Mouse (Mus musculus) cerebellum, adult (tissue): ENCODE data around the gene Ctrb1.

Experiments used
- ATAC-seq: cut with Nextera tagmentation; 2 replicates; pipeline ENCODE4 v1.9.2; 2017; ENCODE audit warnings: mild to moderate bottlenecking, moderate library complexity, mixed read lengths; ENCODE audit not compliant: insufficient number of reproducible peaks, low FRiP score, low TSS enrichment

The Ctrb1 gene

DNA sequence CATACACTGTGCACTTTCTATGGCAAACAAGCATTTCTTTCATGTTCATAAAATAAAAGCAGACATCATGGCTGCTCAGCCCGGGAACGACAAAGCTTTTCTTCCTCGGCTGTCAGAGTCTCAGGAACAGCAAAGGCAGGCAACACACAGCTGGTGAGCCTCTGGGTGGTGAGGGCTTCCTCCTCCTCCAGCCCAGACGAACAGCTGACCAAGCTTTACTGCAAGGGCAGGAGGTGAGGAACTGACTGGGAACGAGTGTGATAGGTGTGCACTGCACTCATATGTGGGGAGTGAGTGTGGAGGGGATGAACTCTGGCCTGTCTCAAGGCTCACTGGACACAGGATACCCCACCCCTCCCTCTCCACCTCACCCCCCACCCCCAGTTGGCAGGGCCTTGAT, 28.1 kb upstream of the Ctrb1 start:
- no peak for ATAC-seq

DNA sequence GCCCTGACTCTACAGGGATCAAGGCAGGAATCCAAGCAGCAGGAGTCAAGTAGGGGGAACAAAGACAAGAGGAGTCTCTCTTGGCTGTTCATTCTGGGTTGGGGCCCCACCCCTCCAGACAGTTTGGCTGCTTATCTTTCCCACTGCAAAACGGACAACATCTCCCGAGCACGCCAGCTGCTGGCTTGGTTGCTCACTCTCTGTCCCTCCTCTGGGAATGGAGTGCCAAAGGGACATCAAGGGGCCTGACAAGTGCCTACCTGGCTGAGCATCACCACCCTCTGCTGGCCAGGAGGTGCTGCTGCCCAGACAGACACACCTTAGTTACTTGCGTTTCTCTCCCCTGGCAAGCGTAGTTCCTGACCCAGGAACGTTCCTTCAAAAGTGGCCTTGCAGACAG, 27.1 kb upstream of the Ctrb1 start:
- no peak for ATAC-seq

DNA sequence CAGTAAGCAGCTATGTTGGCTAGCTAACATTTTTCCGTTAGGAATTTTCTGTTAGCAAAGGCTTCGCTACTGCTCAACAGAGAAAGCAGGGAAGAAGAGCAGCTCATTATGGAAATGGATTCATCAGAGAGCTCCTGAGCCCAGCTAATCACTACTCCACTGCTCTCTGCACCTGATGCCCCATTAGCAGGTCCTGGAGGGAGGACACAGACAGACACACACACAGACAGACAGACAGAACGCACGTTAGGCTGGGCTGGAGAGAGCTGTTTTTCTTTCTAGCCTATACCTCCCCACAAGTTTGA, 26.6 kb upstream of the Ctrb1 start:
- ATAC-seq, result no peak

DNA sequence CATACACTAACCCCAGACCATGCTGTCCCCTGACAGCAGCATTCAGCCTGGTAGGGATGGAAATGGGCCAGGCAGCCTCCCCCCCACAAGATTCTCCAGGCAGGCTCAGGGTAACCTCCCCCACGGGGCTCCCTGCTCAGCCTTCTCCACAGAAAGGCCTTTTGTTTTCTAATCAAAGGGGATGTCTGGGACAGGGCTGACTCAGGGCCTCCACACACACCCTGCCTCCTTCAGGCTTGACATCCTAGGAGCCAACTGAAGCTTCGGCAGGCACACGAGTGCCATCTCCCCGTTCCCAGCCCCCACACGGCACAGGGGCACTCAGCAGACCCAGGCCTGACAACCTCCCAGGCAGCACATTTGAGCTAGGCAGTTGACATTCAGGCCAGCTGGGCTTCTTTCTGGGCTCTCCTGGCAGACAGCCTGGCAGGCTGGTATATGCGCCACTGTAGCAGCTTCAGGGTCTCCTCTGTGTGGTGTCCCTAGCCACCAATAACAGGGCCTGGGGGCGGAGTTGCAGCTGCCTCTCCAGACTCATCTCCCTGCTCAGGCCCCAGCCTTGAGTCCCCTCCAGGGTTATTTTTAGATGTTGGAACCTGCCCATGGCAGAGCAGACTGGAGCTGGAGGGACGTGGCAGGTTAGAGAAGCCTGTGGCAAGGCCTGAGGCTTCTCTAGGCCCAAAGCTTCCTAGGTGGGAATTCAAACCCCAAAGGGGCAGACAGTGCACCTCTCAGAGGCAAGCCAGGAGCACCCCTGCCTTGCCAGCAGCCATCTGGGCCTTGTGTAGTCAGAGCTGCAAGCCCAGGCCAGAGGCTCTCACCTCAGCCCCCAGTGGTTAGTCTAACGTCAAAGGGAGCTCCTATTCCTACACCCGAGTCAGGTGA, 26.0 kb upstream of the Ctrb1 start:
- ATAC-seq, result peak; percentile 49; the same call in 1 of the 2 replicates

DNA sequence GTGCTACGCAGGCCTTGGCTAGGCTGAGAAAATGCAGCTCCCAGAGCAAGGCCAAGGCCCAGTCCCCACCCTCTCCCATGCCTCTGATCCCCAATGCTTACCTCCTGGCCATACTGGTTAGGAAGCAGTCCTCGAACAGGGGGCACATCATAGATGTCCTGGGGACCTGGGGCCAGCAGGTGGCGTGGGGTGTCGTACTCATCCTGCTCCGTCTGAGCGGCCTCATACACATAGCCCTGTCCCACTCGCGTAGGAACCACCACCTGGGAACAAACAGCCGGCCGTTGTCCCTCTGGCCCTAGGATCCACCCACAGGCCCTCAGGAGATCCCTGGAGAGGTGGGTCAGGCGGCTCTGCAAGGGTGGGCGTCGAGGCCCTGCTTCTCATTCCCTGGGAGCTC, 24.7 kb upstream of the Ctrb1 start:
- no peak for ATAC-seq

DNA sequence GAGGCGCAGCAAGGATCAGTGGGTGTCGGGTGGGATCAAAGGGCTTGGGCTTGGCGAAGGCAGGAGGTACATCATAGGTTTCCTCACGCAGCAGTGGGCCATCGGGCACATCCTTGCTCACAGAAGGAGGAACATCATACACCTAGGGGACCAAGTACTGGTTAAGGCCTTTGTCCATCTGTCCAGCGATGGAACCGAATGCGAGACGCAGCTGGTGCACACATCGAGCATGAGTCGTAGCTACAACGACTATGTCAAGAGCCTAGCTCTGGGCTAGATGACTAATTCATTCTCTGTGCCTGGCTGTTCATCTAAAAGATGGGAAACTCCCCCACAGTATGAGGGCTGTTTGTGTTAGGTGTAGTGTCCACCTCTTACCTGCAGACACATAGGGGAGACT, 23.5 kb upstream of the Ctrb1 start:
- ATAC-seq, result no peak

DNA sequence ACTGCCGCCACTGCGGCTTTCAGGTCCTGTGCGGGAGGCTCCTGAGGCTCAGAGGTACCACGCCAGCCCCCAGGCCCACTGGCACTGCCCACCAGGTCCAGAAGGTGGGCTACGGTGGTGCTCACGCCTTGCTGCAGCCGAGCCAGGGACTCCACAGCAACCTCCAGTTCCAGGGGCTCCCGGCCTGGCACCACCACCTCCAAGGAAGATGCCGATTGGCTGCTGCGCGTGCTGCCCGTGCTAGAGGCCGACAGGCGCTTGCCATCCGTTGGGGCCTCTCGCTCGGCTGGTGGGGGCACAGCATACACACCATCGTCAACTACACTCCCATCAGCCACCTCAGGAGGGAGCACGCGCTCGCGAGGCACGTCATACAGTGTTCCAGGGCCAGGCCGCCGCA, 23.0 kb upstream of the Ctrb1 start:
- no peak for ATAC-seq

DNA sequence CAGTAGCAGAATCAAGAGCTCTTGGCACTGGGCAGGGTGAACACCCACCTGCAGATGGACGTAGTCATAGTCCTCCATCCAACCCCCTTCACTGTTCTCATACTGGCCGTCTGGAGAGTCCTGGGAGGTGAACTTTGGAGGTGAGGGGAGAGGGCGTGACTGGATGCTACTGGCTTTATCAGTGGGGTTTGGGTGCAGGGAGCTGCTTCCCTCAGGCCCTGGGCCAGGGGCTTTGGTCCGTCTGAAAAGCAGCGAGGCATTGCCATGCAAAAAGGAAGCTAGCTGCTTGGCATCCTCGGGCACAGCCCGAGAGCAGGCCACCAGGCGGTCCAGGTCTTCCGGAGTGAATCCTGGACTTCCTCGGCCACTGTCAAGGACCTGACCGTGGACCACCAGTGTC, 22.5 kb upstream of the Ctrb1 start:
- ATAC-seq, result no peak

DNA sequence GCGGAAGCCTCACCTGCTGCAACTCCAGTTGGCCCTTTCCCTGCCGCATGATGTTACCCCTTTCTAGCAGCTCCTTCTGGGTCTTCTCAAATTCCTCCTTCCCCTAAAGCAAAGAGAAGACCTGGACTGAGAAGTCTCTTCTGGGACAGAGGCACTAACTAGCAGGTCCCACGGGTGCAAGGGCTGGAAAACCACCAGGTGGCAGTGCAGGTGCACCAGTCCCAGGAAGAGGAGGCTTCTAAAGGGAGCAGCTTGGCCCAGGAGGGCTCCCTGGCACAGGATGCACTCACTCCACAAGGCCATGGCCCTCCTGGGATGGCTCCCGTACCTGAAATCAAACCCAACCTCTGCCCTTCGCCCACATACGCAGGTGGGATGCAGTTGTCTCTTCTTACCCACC, 21.8 kb upstream of the Ctrb1 start:
- peak; percentile 71 for ATAC-seq

DNA sequence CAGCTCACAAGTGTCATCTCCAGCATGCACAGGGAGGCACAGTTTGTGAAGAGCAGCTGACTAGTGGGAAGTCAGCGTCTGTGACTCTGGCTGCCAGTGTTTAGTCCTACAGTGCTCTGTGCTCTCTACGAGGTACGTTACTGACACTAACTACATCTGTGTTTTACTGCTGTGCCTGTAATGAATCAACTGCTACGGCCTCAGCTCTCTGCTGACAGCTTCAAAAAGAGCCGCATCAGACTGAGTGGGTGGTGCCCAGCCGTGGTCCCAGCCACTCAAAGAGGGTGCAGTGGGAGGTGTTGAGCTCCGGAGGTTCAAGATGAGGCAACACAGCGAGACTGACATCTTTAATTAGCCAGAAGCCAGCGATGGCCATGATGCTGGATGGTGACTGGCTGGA, 21.3 kb upstream of the Ctrb1 start:
- no peak for ATAC-seq

DNA sequence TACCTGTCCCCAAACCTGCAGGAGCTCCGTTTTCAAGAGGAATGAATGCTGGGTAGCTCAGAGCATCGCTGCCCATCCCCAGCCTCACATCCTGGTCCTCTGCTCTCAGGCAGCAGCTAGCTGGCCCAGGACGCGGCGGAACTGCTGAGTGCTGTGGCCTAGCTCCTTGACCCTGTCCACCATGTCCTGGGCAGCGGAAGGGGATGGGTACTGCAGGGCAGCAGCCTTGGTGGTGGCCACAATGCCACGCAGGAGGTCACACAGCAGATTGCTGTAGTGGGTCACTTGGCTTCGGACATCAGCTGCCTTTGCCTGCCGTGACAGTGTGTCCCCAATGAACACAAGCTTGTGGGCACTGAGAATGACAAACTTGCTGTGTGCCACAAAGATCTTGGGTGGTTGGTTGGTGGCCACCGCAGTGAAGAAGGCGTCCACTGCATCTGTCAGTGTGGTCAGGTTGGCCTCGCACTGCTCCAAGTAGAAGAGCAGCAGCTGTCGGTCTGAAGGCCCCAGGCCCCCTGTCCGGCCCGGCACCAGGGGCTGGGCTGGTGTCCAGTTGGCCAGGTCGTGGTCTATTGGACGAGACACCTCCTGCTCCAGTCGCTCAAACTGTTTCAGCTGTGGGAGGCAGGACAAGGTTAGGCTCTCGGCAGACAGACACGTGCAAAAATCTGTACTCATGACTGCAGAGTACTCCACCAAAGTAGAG, 20.1 kb upstream of the Ctrb1 start:
- no peak for ATAC-seq

DNA sequence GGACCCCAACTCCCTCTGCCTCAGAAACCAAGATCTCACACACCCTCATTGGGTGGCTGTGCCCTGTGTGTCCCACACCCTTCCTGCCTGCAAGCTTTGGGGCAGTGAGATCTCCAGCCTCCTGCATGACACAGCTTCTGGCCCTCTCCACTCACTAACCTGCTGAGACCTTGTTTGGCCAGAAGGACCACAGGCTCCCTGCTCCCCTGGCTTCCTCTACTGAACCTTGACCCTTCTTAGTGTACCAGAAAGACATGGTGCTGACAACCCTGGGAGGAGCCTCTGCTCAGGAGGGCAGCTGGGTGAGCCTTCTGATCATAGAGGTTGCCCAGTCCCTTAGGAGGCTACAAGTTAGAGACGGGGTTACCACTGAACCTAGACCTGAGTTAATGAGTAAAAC, 18.4 kb upstream of the Ctrb1 start:
- ATAC-seq, result no peak

DNA sequence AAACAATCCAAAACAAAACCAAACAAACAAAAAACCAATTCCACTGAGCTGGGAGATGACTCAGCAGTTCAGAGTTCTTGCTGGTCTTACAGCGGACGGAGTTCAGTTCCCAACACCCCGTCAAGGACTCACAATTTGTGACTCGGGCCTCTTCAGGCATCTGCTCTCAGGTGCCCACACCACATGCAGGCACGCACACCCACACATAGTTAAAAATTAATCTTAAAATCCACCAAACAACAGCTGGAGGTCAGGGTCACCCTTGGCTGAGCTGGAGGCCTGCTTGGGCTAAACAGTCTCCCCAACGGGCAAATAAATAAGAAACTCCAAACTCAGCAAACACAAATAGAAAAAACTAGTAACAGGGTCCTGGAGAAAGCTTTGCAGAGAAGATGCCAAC, 17.5 kb upstream of the Ctrb1 start:
- no peak for ATAC-seq

DNA sequence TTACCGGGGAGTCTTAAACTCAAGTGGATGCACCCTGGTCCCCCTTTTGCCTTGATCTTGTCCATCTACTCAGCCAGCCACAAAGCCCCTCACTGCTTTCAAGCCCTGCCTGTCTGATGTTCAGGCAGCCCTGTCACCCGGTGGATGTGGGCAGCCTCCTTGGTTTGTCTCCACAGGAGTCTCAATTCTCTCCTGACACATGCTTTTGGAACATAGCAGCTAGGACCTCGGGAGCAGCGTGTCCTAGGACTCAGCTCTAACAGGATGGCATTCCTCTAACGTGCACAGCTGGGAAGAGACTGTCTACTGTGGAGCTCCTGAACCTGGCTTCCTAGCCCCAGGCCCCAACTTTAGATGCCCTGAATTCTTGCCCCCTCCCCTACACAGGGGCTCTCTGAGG, 14.9 kb upstream of the Ctrb1 start:
- ATAC-seq, result no peak

DNA sequence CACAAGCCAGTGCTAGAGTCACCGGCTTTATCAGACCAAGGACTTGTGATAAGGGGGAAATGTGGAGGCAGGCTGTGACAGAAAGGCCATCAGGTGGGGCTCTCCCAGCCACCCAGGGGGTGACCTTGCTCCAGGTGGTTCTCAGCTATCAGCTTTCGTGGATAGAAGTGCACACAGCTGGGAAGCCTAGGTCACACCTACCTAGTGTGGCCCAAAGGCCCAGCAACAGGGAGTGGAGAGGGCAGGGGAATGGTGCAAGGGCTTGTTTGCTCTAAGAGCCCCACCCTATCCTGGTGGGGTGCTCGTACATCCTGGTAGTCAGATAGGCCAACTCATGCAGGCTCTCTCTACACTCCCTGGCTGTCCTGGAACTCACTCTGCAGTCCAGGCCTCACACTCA, 14.4 kb upstream of the Ctrb1 start:
- no peak for ATAC-seq

DNA sequence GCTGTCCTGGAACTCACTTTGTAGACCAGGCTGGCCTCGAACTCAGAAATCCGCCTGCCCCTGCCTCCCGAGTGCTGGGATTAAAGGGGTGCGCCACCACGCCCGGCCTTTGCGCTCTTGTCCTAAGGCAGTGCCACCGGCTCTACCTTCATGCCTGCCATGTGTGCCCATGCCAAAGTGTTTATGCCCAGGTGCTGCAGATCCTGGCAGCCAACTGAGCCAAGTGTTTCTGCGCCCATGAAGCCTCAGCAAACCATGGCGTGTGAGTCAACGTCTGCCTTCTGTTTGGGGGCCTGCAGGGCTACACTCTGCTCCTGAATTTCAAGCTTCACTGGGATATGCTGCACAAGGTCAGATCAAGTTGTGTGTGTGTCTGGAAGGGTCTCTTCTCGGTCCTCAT, 13.8 kb upstream of the Ctrb1 start:
- no peak for ATAC-seq

DNA sequence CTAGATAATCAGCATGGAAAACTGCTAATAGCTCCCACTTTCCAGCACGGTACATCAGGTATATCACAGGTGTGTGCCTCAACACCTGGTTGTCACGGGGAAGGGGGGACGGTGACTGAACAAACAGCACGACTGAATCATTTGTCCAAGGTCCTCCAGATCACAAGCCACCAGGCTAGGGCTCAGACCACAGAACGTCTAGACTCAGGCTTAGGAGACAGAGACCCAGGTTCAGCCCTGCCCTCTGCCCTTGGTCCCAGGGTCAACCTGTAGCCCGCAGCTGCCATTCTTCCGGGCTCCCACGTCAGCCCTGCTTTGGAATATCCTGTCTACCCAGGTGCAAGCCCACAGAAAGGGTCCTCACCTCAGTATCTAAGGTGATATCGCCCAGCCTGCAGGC, 10.6 kb upstream of the Ctrb1 start:
- no peak for ATAC-seq

DNA sequence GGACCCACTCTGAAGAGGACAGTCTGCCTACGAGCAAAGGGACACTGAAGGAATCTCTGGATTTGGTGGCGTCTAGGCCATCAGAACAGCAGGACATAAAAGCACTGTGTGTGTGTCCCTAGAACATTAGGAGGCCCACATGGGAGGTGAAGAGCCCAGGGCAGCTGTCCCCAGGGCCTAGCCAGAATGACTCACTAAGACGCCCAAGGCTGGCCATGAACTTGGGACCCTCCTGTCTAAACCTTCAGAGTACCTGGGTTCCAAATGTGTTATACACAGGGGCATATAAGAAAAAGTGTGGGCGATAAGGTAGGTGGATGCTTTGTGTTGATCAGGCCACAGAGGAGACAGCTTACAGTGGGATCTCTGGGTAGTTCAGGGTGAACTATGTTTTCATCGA, 9.9 kb upstream of the Ctrb1 start:
- no peak for ATAC-seq

DNA sequence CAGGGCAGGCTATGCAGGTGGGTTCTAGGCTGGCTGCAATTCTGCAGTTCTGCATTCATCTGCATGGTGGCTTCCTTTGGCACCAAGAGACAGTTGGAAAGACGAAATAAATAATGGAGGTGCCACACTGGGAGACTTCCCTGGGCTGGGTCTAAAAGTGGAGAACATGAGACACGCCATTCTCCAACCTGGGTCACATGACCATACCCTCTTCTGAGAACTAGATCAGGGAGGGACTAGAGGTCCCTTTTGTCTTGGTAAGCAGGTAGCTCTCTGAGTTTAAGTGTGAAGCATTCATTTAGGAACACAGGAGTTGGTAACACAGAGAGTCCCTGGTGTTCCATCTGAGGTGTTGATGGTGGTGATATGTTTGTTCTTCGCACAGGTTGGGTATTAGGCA, 9.4 kb upstream of the Ctrb1 start:
- ATAC-seq, result no peak

DNA sequence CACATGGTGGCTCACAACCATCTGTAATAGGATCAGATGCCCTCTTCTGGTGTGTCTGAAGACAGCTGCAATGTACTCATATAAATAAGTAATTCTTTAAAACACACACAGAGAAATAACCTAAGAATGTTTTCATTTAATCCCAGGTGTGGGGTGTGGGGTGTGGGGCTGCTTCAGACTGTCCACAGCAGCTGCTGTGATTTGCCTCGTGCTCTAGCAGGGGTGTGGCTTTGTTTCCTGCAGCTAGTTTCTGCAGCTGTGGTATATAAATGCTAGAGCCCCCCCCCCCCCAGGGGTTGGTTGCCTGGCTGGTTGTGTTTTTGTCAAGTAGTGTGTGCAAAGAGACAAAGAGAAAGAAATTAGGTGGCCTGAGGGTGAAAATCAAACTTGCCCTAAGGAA, 8.2 kb upstream of the Ctrb1 start:
- no peak for ATAC-seq

DNA sequence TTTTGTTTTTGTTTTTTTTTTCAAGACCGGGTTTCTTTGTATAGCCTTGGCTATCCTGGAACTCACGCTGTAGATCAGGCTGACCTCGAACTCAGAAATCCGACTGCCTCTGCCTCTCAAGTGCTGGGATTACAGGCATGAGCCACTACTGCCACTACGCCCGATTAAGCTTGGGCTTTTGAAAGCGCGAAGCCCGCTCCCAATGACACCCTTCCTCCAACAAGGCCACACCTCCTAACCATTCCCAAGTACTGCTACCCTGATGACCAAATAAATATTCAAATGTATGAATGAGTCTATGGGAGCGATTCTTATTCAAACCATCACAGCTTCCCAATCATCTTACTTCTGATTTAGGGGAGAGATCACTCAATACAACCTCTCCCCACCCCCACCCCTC, 6.8 kb upstream of the Ctrb1 start:
- ATAC-seq, result no peak

DNA sequence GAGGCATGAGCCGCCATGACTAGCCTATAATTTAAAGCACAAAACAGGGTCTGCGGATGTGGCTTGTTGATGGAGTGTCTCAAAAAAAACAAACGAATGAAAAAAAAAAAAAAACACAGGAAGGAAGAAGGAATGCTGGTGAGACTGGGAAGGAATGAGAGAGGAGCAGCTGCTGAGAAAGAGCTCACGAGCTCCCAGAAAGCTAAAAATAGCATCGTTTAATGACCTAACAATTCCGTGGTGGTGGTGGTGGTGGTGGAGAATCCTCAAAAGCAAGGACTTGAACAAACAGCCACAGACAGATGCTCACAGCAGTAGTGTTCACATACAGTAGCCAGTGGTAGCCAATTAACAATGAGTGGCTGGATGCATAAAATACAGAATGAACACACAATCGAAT, 4.6 kb upstream of the Ctrb1 start:
- ATAC-seq, result no peak
